Mouse (Mus musculus): Measurements from ENCODE around the gene Snrpb2. TPM values are rescaled to one million over a fixed set of nuclear protein-coding genes. Genes with fewer than 3 reads are reported as not detected.
A peak's percentile ranks its signal among the peaks of the same experiment; 100 is the strongest.

The Snrpb2 gene
- polyA plus RNA-seq, 1 experiment from 2014 or later = 67.7 TPM

DNA sequence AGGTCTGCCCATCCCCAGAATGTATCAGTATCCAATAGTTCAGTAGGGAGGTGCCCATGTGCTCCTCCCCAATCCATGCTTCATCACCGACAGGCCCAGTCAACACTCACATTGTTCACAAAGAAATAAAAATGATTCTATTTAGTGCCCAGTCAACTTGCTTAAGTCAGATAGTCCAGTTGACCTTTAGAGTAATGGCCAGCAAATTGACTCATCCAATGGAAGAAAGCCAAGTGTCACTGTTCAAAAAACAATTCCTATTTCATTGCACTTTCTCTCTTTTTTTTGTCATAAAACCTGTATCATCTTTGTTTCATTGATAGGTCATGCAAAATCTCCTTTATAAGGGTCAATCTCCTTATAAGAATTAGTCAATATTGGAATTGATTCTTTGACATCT lies 21.2 kb upstream of the Snrpb2 start:
- Histone ChIP-seq H3K4me2 (no peak overlapping the region), H3K27me3 (replicated peaks) (no peaks in the 10 kb centered on the region), H3K36me3 (no peaks in the 10 kb centered on the region), H3K9ac (no peak overlapping the region), H3K4me1 (no peaks in the 10 kb centered on the region), H3K9me3 (no peaks in the 10 kb centered on the region), H3K4me3 (replicated peaks) (no peak overlapping the region), H3K27ac (no peak overlapping the region)
- 90% methylated on average over 1 of the region's 1 CpGs for WGBS
- no peak for ATAC-seq (ENCODE audit: insufficient read depth, low FRiP score, low read depth)

DNA sequence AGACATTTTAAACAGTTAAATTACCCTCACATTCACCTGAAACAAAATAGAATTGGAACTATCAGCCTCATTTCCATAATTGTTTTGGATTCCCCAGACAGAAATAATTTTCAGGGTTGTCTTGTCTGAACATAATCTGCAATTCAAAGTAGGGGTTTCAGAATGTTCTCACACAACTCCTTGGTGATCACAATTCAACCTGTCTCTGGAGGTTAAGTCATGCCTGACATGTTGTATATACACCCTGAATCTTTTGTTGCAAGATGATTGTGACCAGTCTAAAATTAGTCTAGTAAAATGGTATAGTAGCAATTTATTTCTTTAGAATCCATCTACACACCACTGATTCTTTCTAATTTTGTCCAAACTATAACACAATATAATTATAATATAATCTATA lies 7.6 kb upstream of the Snrpb2 start:
- Histone ChIP-seq H3K27ac (no peak overlapping the region), H3K27me3 (replicated peaks) (no peaks in the 10 kb centered on the region), H3K4me3 (replicated peaks) (no peak overlapping the region), H3K4me2 (no peak overlapping the region), H3K4me1 (no peaks in the 10 kb centered on the region), H3K36me3 (no peaks in the 10 kb centered on the region), H3K9ac (no peak overlapping the region), H3K9me3 (no peaks in the 10 kb centered on the region)
- no peak for ATAC-seq (ENCODE audit: insufficient read depth, low FRiP score, low read depth)

DNA sequence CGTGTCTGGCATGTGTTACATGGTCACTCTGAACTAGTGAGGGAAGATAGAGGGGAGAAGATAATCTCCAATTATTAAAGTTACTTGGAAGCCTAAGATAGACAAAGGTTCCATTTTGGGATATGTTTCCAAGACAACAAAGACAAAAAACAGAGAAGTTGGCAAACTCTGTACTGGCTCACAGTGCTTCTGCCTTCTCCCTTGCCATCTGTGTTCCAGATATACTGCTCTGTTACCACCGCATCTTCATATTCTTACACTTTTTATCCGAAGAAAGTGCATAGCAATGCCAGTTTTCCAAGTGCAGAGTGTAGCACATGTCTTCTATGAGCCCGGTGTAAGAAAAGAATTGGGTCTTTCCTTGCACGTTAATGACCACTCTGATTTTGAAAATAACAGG lies 6.1 kb upstream of the Snrpb2 start:
- Histone ChIP-seq H3K36me3 (no peaks in the 10 kb centered on the region), H3K4me1 (no peaks in the 10 kb centered on the region), H3K27ac (no peak overlapping the region), H3K4me3 (replicated peaks) (no peak overlapping the region), H3K9ac (no peak overlapping the region), H3K27me3 (replicated peaks) (no peaks in the 10 kb centered on the region), H3K4me2 (no peak overlapping the region), H3K9me3 (no peaks in the 10 kb centered on the region)
- WGBS = 74% methylated on average over 5 of the region's 5 CpGs
- no peak for ATAC-seq (ENCODE audit: insufficient read depth, low FRiP score, low read depth)

DNA sequence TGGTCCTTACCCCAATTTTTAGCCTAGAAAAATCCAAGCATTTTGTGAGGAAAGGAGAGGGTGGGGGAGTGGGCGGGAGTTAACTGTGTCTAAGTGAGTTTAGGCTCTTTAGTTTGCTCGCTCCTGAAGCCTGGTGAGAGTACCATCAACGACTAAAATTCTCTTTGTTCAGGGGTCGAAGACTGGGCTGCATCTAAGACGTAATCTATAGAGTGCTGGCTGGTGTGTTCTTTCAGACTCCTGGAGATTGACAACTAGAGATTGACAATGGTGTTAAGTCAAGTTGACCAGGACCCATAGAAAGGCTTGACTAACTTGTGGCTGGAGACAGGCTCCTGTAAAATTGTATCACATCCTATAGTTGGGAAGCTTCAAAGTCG lies 417 bp upstream of the Snrpb2 start:
- H3K4me2 ChIP-seq = peak overlapping the region; percentile 73
- H3K4me3 ChIP-seq (replicated peaks) = peak overlapping the region; percentile 86
- no peaks in the 10 kb centered on the region for H3K9me3 ChIP-seq
- no peaks in the 10 kb centered on the region for H3K4me1 ChIP-seq
- peaks cover 16% of the 10 kb centered on the region for H3K36me3 ChIP-seq
- no peak overlapping the region for H3K27ac ChIP-seq
- H3K9ac ChIP-seq = no peak overlapping the region
- no peak; the same call in 1 of the 2 replicates for ATAC-seq (ENCODE audit: insufficient read depth, low FRiP score, low read depth)
- WGBS = 50% methylated on average over 6 of the region's 6 CpGs
- no peaks in the 10 kb centered on the region for H3K27me3 ChIP-seq (replicated peaks)

DNA sequence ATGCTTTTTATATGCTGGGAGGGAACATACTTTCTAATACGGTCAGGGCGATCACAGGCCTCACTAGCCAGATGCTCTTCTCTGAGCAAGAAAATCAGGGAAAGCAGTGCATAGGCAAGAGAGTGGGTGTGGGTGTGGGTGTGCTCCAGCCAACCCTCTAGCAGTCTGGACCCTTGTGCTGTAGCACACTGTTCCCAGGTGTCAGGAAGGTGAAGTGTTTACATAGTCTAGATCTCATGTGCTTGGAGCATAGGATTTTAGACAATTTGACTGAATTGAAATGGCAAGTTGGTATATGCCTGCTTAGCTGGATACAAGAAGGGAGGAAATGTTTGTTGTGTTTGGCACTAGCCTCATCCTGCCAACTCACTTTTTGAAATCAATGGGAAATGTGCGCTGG lies 3.1 kb downstream of the Snrpb2 start:
- no peak overlapping the region for H3K27ac ChIP-seq
- no peaks in the 10 kb centered on the region for H3K4me1 ChIP-seq
- H3K4me3 ChIP-seq (replicated peaks) = no peak overlapping the region
- H3K27me3 ChIP-seq (replicated peaks) = no peaks in the 10 kb centered on the region
- ATAC-seq (ENCODE audit: insufficient read depth, low FRiP score, low read depth) = no peak
- H3K9ac ChIP-seq = no peak overlapping the region
- no peaks in the 10 kb centered on the region for H3K9me3 ChIP-seq
- H3K36me3 ChIP-seq = peaks cover 26% of the 10 kb centered on the region
- no peak overlapping the region for H3K4me2 ChIP-seq
- 87% methylated on average over 3 of the region's 3 CpGs for WGBS

DNA sequence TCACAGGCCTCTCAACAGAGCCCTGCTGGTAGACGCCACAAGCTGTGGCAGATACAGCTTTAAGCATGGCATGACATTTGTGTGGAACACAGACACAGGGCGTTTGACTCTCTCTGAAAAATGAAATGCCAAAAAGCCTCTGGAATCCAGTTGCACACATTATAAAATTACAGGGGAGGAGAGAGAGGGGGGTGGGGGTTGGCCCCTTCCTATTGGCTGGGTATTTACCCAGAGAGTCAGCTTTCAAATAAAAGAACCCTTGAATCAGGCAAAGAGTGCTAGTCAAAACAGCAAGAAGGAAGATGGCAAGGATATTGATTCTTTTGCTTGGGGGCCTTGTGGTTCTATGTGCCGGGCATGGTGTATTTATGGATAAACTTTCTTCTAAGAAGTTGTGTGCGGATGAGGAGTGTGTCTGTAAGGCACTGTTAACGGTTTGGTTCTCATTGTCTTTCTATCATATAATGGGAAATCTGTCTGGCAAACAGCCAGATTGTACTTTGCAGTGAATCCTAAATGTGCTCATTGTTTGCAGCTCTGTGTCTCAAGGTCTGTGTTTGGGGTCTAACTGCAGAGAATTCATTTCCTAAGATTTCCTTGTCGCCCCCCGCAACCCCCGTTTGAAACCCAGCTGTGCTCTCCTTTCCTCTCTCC lies 15.5 kb downstream of the Snrpb2 start, which contains the start of gene Otor:
Otor (plus strand) TSS at position 276 of the 654 bp plus-strand sequence.
- Histone ChIP-seq H3K27ac (no peak within 1 kb of the TSS), H3K4me3 (replicated peaks) (no peak within 1 kb of the TSS), H3K27me3 (replicated peaks) (no peaks in the 10 kb centered on the region), H3K9me3 (no peaks in the 10 kb centered on the region), H3K4me1 (no peaks in the 10 kb centered on the region), H3K4me2 (no peak within 1 kb of the TSS), H3K9ac (no peak within 1 kb of the TSS), H3K36me3 (no peaks in the 10 kb centered on the region)
- ATAC-seq (ENCODE audit: insufficient read depth, low FRiP score, low read depth) = no peak
- 42% methylated on average over 8 of the region's 8 CpGs for WGBS

DNA sequence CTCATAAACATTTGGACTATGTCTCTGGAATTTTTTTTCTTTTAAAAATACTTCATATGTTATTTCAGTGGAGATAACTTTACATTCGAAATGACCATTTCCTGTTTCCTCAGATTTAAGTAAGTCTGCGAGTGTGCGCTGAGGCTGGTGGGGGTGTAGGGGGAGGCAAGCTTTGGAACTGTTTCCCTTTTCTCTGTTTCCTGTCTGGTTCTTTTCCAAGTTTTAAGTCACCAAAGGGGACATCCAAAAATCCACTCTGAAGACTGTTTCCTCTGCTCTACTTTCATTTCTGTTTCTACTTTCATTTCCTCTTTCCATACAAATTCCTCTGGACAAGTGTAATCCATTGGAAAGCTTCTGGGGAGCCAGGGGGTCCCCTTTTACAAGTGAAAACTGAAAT lies 18.9 kb downstream of the Snrpb2 start:
- no peak overlapping the region for H3K4me3 ChIP-seq (replicated peaks)
- H3K9me3 ChIP-seq = no peaks in the 10 kb centered on the region
- 44% methylated on average over 3 of the region's 3 CpGs for WGBS
- H3K4me1 ChIP-seq = no peaks in the 10 kb centered on the region
- no peaks in the 10 kb centered on the region for H3K27me3 ChIP-seq (replicated peaks)
- no peaks in the 10 kb centered on the region for H3K36me3 ChIP-seq
- H3K27ac ChIP-seq = no peak overlapping the region
- no peak for ATAC-seq (ENCODE audit: insufficient read depth, low FRiP score, low read depth)
- no peak overlapping the region for H3K4me2 ChIP-seq
- H3K9ac ChIP-seq = no peak overlapping the region

DNA sequence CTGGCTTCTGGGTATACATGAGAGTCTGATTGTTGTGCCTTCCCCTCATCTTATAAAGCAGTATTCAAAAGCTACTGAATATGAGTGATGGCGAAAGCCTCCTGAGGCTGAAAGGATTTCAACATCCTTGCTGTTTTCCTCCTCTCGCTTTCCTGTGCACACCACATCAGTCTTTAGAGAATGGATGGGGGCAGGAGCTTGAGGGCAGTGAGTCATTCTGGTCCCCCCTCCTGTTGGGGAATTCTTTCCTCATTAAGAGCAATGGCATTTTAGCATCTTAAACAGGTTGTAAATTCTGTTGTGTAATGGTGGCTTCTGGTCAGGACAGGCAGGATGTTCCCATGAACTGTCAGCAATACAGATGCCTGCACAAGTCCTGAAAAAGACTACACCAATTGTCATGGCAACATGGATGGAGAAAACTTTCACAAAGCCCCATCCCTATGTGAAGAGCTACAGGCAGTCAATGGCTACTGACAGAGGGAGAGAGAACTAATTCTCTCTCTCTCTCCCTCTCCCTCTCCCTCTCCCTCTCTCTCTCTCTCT lies 22.1 kb downstream of the Snrpb2 start:
- Histone ChIP-seq H3K4me1 (no peaks in the 10 kb centered on the region), H3K27me3 (replicated peaks) (no peaks in the 10 kb centered on the region), H3K9ac (no peak overlapping the region), H3K27ac (no peak overlapping the region), H3K4me3 (replicated peaks) (no peak overlapping the region), H3K9me3 (no peaks in the 10 kb centered on the region), H3K4me2 (no peak overlapping the region), H3K36me3 (no peaks in the 10 kb centered on the region)
- ATAC-seq (ENCODE audit: insufficient read depth, low FRiP score, low read depth) = no peak
- 56% methylated on average over 2 of the region's 2 CpGs for WGBS

DNA sequence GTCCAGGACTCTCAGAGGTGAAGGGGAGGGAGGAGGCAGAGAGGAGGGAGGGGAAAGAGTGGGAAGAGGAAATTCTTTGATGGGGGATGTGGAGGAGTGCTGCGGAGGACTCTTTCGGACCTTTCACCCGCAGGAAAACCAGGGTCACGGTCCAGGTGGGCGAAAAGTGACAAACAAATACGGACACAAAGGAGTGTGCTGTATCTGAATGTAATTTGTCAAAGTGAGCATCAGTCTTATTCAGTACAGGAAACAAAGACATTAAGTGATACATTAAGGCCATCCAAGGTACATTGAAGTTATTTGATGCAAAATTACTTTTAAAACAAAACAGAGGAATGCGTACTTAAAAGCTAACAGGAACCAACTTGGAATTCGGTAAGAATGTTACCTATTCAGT lies 27.0 kb downstream of the Snrpb2 start:
- H3K27me3 ChIP-seq (replicated peaks) = no peaks in the 10 kb centered on the region
- H3K27ac ChIP-seq = no peak overlapping the region
- no peak for ATAC-seq (ENCODE audit: insufficient read depth, low FRiP score, low read depth)
- no peaks in the 10 kb centered on the region for H3K9me3 ChIP-seq
- WGBS = 52% methylated on average over 8 of the region's 8 CpGs
- no peaks in the 10 kb centered on the region for H3K36me3 ChIP-seq
- no peak overlapping the region for H3K9ac ChIP-seq
- H3K4me2 ChIP-seq = no peak overlapping the region
- H3K4me3 ChIP-seq (replicated peaks) = no peak overlapping the region
- no peaks in the 10 kb centered on the region for H3K4me1 ChIP-seq

DNA sequence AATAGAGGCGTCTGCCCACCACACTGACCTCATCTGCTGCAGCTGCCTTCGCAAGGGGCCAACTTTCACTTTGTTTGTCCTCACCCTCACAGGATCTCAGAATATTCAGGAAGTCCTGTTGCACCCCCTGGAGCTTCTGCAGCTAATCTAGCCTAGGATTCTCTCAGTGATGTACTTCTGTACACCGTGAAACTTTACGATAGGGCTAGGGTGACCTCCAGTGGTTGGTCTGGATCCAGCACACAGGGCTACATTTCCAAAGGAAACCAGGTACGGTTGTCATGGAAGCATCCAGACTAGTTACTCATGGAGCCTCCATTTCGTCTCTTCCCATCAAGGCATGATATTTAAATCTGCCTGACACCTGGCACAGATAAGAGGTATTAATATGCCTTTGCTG lies 30.9 kb downstream of the Snrpb2 start:
- WGBS = 19% methylated on average over 6 of the region's 6 CpGs
- H3K27me3 ChIP-seq (replicated peaks) = no peaks in the 10 kb centered on the region
- no peak overlapping the region for H3K4me3 ChIP-seq (replicated peaks)
- no peak overlapping the region for H3K4me2 ChIP-seq
- no peaks in the 10 kb centered on the region for H3K4me1 ChIP-seq
- no peaks in the 10 kb centered on the region for H3K9me3 ChIP-seq
- H3K9ac ChIP-seq = no peak overlapping the region
- H3K36me3 ChIP-seq = no peaks in the 10 kb centered on the region
- peak; percentile 54 for ATAC-seq (ENCODE audit: insufficient read depth, low FRiP score, low read depth)
- no peak overlapping the region for H3K27ac ChIP-seq

DNA sequence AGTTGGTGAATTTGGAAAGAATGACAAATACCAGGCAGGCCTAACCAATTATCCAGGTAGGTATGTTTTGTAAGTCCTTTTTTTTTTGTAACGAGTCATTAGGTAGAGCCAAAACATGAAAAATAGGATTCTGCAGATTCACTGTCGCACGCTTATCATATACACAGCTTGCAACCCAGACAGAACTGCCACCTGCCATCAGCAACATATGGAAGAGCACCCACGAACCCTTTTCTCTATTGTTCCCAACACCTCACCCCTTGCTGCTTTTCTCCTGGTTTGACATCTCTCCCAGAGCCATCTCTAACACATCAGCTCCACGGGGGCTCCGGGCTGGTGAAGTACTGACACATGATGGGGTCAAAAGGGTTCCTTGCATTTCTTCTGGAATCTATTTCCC lies 31.9 kb downstream of the Snrpb2 start:
- Histone ChIP-seq H3K4me3 (replicated peaks) (no peak overlapping the region), H3K36me3 (no peaks in the 10 kb centered on the region), H3K9ac (no peak overlapping the region), H3K27me3 (replicated peaks) (no peaks in the 10 kb centered on the region), H3K9me3 (no peaks in the 10 kb centered on the region), H3K27ac (no peak overlapping the region), H3K4me1 (no peaks in the 10 kb centered on the region), H3K4me2 (no peak overlapping the region)
- WGBS = 60% methylated on average over 6 of the region's 6 CpGs
- ATAC-seq (ENCODE audit: insufficient read depth, low FRiP score, low read depth) = no peak

DNA sequence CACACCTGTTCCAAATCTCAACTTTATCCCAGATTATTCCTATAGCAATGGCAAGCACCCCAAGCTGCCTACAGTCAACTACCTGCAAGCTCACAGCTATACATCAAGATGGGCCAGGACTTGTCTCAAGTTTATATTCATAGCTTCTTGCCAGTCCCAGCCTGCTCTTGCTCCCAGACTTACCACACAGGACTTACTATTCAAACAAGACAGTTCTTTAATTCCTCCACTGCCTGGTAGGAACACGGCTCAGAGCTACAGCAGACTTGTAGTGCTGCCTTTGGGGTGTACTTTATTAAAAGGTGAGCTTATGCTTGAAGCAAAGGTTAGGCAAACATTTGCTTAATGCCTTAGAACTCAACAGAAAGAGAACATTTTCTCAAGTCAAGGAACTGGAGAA lies 34.3 kb downstream of the Snrpb2 start:
- Histone ChIP-seq H3K27ac (no peak overlapping the region), H3K4me3 (replicated peaks) (no peak overlapping the region), H3K27me3 (replicated peaks) (no peaks in the 10 kb centered on the region), H3K9ac (no peak overlapping the region), H3K9me3 (no peaks in the 10 kb centered on the region), H3K36me3 (no peaks in the 10 kb centered on the region), H3K4me1 (no peaks in the 10 kb centered on the region), H3K4me2 (no peak overlapping the region)
- ATAC-seq (ENCODE audit: insufficient read depth, low FRiP score, low read depth) = 0 out of 2 replicates have a peak, but pooled peaks have one; percentile 58
- 55% methylated on average over 1 of the region's 1 CpGs for WGBS

DNA sequence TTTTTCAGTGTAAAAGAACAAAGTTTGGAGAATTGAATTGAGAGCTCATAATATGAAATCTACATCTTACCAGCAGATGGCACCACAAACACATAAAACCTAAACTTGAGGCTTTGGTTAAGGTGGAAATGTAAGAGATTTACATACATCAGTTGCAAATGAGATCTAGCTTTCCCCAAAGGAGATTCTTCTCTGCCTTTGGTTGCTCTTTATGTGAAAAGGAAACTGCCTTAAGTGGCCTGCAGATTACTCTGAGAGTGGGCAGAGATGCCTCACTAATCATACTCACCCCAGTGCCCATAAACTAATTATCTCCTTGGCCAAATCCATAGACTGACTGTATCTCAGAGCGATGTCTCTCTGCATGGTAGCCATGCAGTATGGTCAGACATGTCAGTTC lies 51.0 kb downstream of the Snrpb2 start:
- no peaks in the 10 kb centered on the region for H3K9me3 ChIP-seq
- no peaks in the 10 kb centered on the region for H3K27me3 ChIP-seq (replicated peaks)
- H3K27ac ChIP-seq = no peak overlapping the region
- H3K4me2 ChIP-seq = no peak overlapping the region
- WGBS = 71% methylated on average over 1 of the region's 1 CpGs
- no peaks in the 10 kb centered on the region for H3K36me3 ChIP-seq
- no peaks in the 10 kb centered on the region for H3K4me1 ChIP-seq
- no peak for ATAC-seq (ENCODE audit: insufficient read depth, low FRiP score, low read depth)
- H3K4me3 ChIP-seq (replicated peaks) = no peak overlapping the region
- H3K9ac ChIP-seq = no peak overlapping the region
